In genomic region chr2:119155388-119155787, GRCm38 (mm10) we compare ENCODE assay signal across 8 mouse cellular contexts. TPM values are rescaled to one million over a fixed set of nuclear protein-coding genes. Genes with fewer than 3 reads are reported as not detected.
A peak's percentile ranks its signal among the peaks of the same experiment; 100 is the strongest.
DNase-seq lines count a peak whose midpoint lies in the region; ATAC-seq and TF ChIP-seq lines count a peak whose summit lies in the region.

No protein-coding gene starts in this region.

- peaks cover 12% of the 10 kb centered on the region for H3K79me2 ChIP-seq in MEL (ENCODE audit: control insufficient read depth, insufficient read depth, low read length, poor library complexity)

- peaks cover 3 to 6% of the 10 kb centered on the region in 2 experiments; a peak in 3 of 4 replicates for H3K4me1 ChIP-seq in MEL (ENCODE audit: control insufficient read depth in 1 of 2, insufficient read depth in 2 of 2, low read length in 2 of 2)
- H3K4me1 ChIP-seq in forebrain, postnatal 0 days (ENCODE audit: insufficient read depth) = 0 out of 2 replicates have a peak, but pooled peaks cover 6% of the 10 kb centered on the region
- peaks cover 19% of the 10 kb centered on the region for H3K4me1 ChIP-seq in midbrain, embryonic 12.5 days

- peak; percentile 94 to 96 for TF ChIP-seq EP300 in MEL (IDR thresholded peaks at IDR 0.05; ENCODE audit: low read depth in 1 of 2, low read length in 2 of 2)

- no peak overlapping the region for H3K27ac ChIP-seq in gastrocnemius, adult 2 months
- peak overlapping the region; percentile 81 for H3K27ac ChIP-seq in MEL (ENCODE audit: control insufficient read depth, low read depth, low read length)
- no peak overlapping the region for H3K27ac ChIP-seq in forebrain, postnatal 0 days (ENCODE audit: low read depth, low read length)
- H3K27ac ChIP-seq in midbrain, embryonic 12.5 days (replicated peaks) = no peak overlapping the region

- H3K4me2 ChIP-seq in forebrain, postnatal 0 days (ENCODE audit: low read depth) = peak overlapping the region; percentile 93; the same call in 1 of the 2 replicates
- peak overlapping the region; percentile 97 for H3K4me2 ChIP-seq in midbrain, embryonic 12.5 days (replicated peaks)

- TF ChIP-seq CTCF in gastrocnemius, adult 2 months (IDR thresholded peaks at IDR 0.05) = no peak
- TF ChIP-seq CTCF in MEL (IDR thresholded peaks at IDR 0.05 in 2 of 3, conservative IDR thresholded peaks at IDR 0.05 in 1 of 3; ENCODE audit: control insufficient read depth in 1 of 3, insufficient read depth in 1 of 3, low read depth in 2 of 3, low read length in 3 of 3, poor library complexity in 1 of 3, severe bottlenecking in 1 of 3) = no peak
- TF ChIP-seq CTCF in forebrain, postnatal 0 days (IDR thresholded peaks at IDR 0.05; ENCODE audit: low read depth) = no peak

- no peaks in the 10 kb centered on the region for H3K9me3 ChIP-seq in MEL (replicated peaks; ENCODE audit: insufficient read depth, low read length)
- no peaks in the 10 kb centered on the region for H3K9me3 ChIP-seq in forebrain, postnatal 0 days (ENCODE audit: low read length)
- H3K9me3 ChIP-seq in midbrain, embryonic 12.5 days = no peaks in the 10 kb centered on the region

- TF ChIP-seq RAD21 in MEL (IDR thresholded peaks at IDR 0.05; ENCODE audit: low read depth, low read length) = no peak

- H3K27me3 ChIP-seq in MEL (ENCODE audit: control insufficient read depth in 1 of 2, insufficient read depth in 2 of 2, low read length in 2 of 2) = no peaks in the 10 kb centered on the region
- no peaks in the 10 kb centered on the region for H3K27me3 ChIP-seq in forebrain, postnatal 0 days (ENCODE audit: insufficient read depth, low read length)
- no peaks in the 10 kb centered on the region for H3K27me3 ChIP-seq in midbrain, embryonic 12.5 days

- whole genome bisulfite sequencing in forebrain, postnatal 0 days = 84% methylated on average over 9 of the region's 9 CpGs
- 91% methylated on average over 9 of the region's 9 CpGs for WGBS in midbrain, embryonic 12.5 days

- no peak for DNase-seq in gastrocnemius, adult 2 months
- no peak for DNase-seq in gastrocnemius, postnatal 14 days
- DNase-seq in MEL (ENCODE audit: low read depth, low spot score) = peak; percentile 90
- no peak for DNase-seq in forebrain, postnatal 0 days
- no peak for DNase-seq in cerebellum, postnatal 25 days
- no peak for DNase-seq in adrenal gland, adult 8-10 months
- DNase-seq in testis, postnatal 14 days (ENCODE audit: low spot score) = no peak

- intact Hi-C loops in gastrocnemius, adult 2 months (cut with DNase I) = no loop called here
- intact Hi-C loops in gastrocnemius, postnatal 14 days (cut with DNase I; ENCODE audit: low total_unique reads) = no loop called here

- peak in 1 of 2 experiments; percentile 31; a peak in 1 of 4 replicates for TF ChIP-seq POLR2A in MEL (IDR thresholded peaks at IDR 0.05; ENCODE audit: control insufficient read depth in 1 of 2, insufficient read depth in 1 of 2, low read depth in 1 of 2, low read length in 2 of 2, poor library complexity in 1 of 2)

- no peak for ATAC-seq in forebrain, postnatal 0 days
- no peak for ATAC-seq in midbrain, embryonic 12.5 days (ENCODE audit: low FRiP score, low read depth)

- H3K36me3 ChIP-seq in MEL (ENCODE audit: control insufficient read depth in 1 of 2, insufficient read depth in 2 of 2, low read length in 2 of 2) = peaks cover 0 to 16% of the 10 kb centered on the region in 2 experiments; a peak in 3 of 4 replicates
- H3K36me3 ChIP-seq in forebrain, postnatal 0 days (ENCODE audit: insufficient read depth) = peaks cover 40% of the 10 kb centered on the region
- peaks cover 39% of the 10 kb centered on the region for H3K36me3 ChIP-seq in midbrain, embryonic 12.5 days

- H3K4me3 ChIP-seq in gastrocnemius, adult 2 months = peak overlapping the region; percentile 89
- peak overlapping the region; percentile 81 to 92 for H3K4me3 ChIP-seq in MEL (ENCODE audit: control insufficient read depth in 1 of 2, insufficient read depth in 1 of 2, low read depth in 2 of 2, low read length in 2 of 2)
- no peak overlapping the region for H3K4me3 ChIP-seq in forebrain, postnatal 0 days (ENCODE audit: low read depth, low read length)
- 0 out of 2 replicates have a peak overlapping the region, but pooled peaks have one; percentile 88 for H3K4me3 ChIP-seq in midbrain, embryonic 12.5 days

- peak overlapping the region; percentile 82 for H3K9ac ChIP-seq in MEL (ENCODE audit: control insufficient read depth, low read depth, low read length, poor library complexity, severe bottlenecking)
- no peak overlapping the region for H3K9ac ChIP-seq in forebrain, postnatal 0 days
- 0 out of 2 replicates have a peak overlapping the region, but pooled peaks have one; percentile 86 for H3K9ac ChIP-seq in midbrain, embryonic 12.5 days (replicated peaks)

TF ChIP-seq in MEL, 35 proteins besides CTCF, POLR2A, EP300 and RAD21 (continues in another document):
- TF ChIP-seq MYB (IDR thresholded peaks at IDR 0.05; ENCODE audit: low read depth, low read length) (0 out of 2 replicates have a peak, but pooled peaks have one; percentile 24), CHD1 (IDR thresholded peaks at IDR 0.05; ENCODE audit: low read depth, low read length) (no peak), UBTF (IDR thresholded peaks at IDR 0.05; ENCODE audit: borderline replicate concordance, insufficient read depth, low read depth, low read length) (no peak), KAT2A (conservative IDR thresholded peaks at IDR 0.05; ENCODE audit: low read depth, low read length) (no peak), GABPA (IDR thresholded peaks at IDR 0.05; ENCODE audit: low read depth, low read length) (no peak), TAL1 (IDR thresholded peaks at IDR 0.05; ENCODE audit: low read length) (peak; percentile 98), MYC (IDR thresholded peaks at IDR 0.05; ENCODE audit: low read depth, low read length) (peak; percentile 92), BHLHE40 (IDR thresholded peaks at IDR 0.05; ENCODE audit: borderline replicate concordance, low read depth, low read length) (peak; percentile 91), RCOR1 (IDR thresholded peaks at IDR 0.05; ENCODE audit: low read depth, low read length) (peak; percentile 85), E2F4 (IDR thresholded peaks at IDR 0.05; ENCODE audit: borderline replicate concordance, low read depth, low read length) (no peak)

RNA-seq across cellular contexts. Expression of gene Rmdn3, which starts 1.4 kb away (rescaled TPM):
- total RNA-seq in gastrocnemius, adult 2 months (2021) = 1 to 10 TPM; 5.6 to 5.8 TPM
- 1 to 10 TPM; 4.8 to 5.5 TPM for total RNA-seq in gastrocnemius, postnatal 14 days (2021)
- total RNA-seq in MEL (2012; rRNA removed) = 44.7 and 57.4 TPM in 2 replicates
- polyA plus RNA-seq in MEL (2012; ENCODE audit: insufficient read depth in 1 of 2, insufficient read length in 2 of 2, low read depth in 1 of 2, low replicate concordance in 2 of 2, missing spikeins in 1 of 2) = 10 to 100 TPM in 1 of 2 experiments, not detected in 1; 52.5 TPM
- 45.8 and 57.3 TPM in 2 replicates for total RNA-seq in forebrain, postnatal 0 days (2014; rRNA removed)
- 36.4 and 39.5 TPM in 2 replicates for polyA plus RNA-seq in forebrain, postnatal 0 days (2015; fragmentation: Nextera tagmentation; extraction: Ambion mirVana)
- polyA plus RNA-seq in midbrain, embryonic 12.5 days (2016; fragmentation: Nextera tagmentation; extraction: Ambion mirVana) = 43.8 and 47.5 TPM in 2 replicates
- total RNA-seq in adrenal gland, adult 8-10 months (2022) = 10 to 100 TPM; 47.8 to 60.9 (median 54.4) TPM

RNA-seq across cellular contexts. Expression of gene Gchfr, which starts 12.2 kb away (rescaled TPM):
- not detected for total RNA-seq in gastrocnemius, adult 2 months (2021)
- under 1 TPM in 1 of 2 experiments, not detected in 1; 0.57 TPM for total RNA-seq in gastrocnemius, postnatal 14 days (2021)
- not detected in 2 replicates for total RNA-seq in MEL (2012; rRNA removed)
- not detected for polyA plus RNA-seq in MEL (2012; ENCODE audit: insufficient read depth in 1 of 2, insufficient read length in 2 of 2, low read depth in 1 of 2, low replicate concordance in 2 of 2, missing spikeins in 1 of 2)
- total RNA-seq in forebrain, postnatal 0 days (2014; rRNA removed) = 0.38 TPM in 1 of 2 replicates, not detected in the other
- 1.5 and 1.9 TPM in 2 replicates for polyA plus RNA-seq in forebrain, postnatal 0 days (2015; fragmentation: Nextera tagmentation; extraction: Ambion mirVana)
- 2.7 and 3.3 TPM in 2 replicates for polyA plus RNA-seq in midbrain, embryonic 12.5 days (2016; fragmentation: Nextera tagmentation; extraction: Ambion mirVana)
- 10 to 100 TPM in 2 of 4 experiments, 1 to 10 TPM in 2; 9.3 to 13.7 (median 10.9) TPM for total RNA-seq in adrenal gland, adult 8-10 months (2022)

RNA-seq across cellular contexts. Expression of gene Gm14137, which starts 18.9 kb away (rescaled TPM):
- not detected for total RNA-seq in gastrocnemius, adult 2 months (2021)
- under 1 TPM in 1 of 2 experiments, not detected in 1; 0.06 TPM for total RNA-seq in gastrocnemius, postnatal 14 days (2021)
- total RNA-seq in MEL (2012; rRNA removed) = 0.07 TPM in 1 of 2 replicates, not detected in the other
- under 1 TPM in 1 of 2 experiments, not detected in 1; 0.71 TPM for polyA plus RNA-seq in MEL (2012; ENCODE audit: insufficient read depth in 1 of 2, insufficient read length in 2 of 2, low read depth in 1 of 2, low replicate concordance in 2 of 2, missing spikeins in 1 of 2)
- 0.08 TPM in 1 of 2 replicates, not detected in the other for total RNA-seq in forebrain, postnatal 0 days (2014; rRNA removed)
- polyA plus RNA-seq in forebrain, postnatal 0 days (2015; fragmentation: Nextera tagmentation; extraction: Ambion mirVana) = 0.09 and 0.28 TPM in 2 replicates
- 0.85 and 1.2 TPM in 2 replicates for polyA plus RNA-seq in midbrain, embryonic 12.5 days (2016; fragmentation: Nextera tagmentation; extraction: Ambion mirVana)
- total RNA-seq in adrenal gland, adult 8-10 months (2022) = under 1 TPM; 0.09 to 0.28 (median 0.24) TPM

RNA-seq across cellular contexts. Expression of gene Rad51, which starts 42.8 kb away (rescaled TPM):
- 1 to 10 TPM in 1 of 2 experiments, under 1 TPM in 1; 0.70 to 1.3 TPM for total RNA-seq in gastrocnemius, adult 2 months (2021)
- total RNA-seq in gastrocnemius, postnatal 14 days (2021) = 1 to 10 TPM; 2.6 to 3.1 TPM
- total RNA-seq in MEL (2012; rRNA removed) = 23.5 and 24.3 TPM in 2 replicates
- polyA plus RNA-seq in MEL (2012; ENCODE audit: insufficient read depth in 1 of 2, insufficient read length in 2 of 2, low read depth in 1 of 2, low replicate concordance in 2 of 2, missing spikeins in 1 of 2) = 10 to 100 TPM in 1 of 2 experiments, not detected in 1; 51.8 TPM
- 1.2 and 1.4 TPM in 2 replicates for total RNA-seq in forebrain, postnatal 0 days (2014; rRNA removed)
- polyA plus RNA-seq in forebrain, postnatal 0 days (2015; fragmentation: Nextera tagmentation; extraction: Ambion mirVana) = 6.3 and 8.4 TPM in 2 replicates
- polyA plus RNA-seq in midbrain, embryonic 12.5 days (2016; fragmentation: Nextera tagmentation; extraction: Ambion mirVana) = 46.3 and 51.3 TPM in 2 replicates
- 1 to 10 TPM; 1.1 to 2.2 (median 1.7) TPM for total RNA-seq in adrenal gland, adult 8-10 months (2022)

RNA-seq across cellular contexts. Expression of gene Zfyve19, which starts 53.0 kb away (rescaled TPM):
- total RNA-seq in gastrocnemius, adult 2 months (2021) = 10 to 100 TPM; 13.3 to 13.9 TPM
- total RNA-seq in gastrocnemius, postnatal 14 days (2021) = 10 to 100 TPM; 10.6 to 11.6 TPM
- 30.3 and 37.4 TPM in 2 replicates for total RNA-seq in MEL (2012; rRNA removed)
- 10 to 100 TPM in 1 of 2 experiments, not detected in 1; 52.5 TPM for polyA plus RNA-seq in MEL (2012; ENCODE audit: insufficient read depth in 1 of 2, insufficient read length in 2 of 2, low read depth in 1 of 2, low replicate concordance in 2 of 2, missing spikeins in 1 of 2)
- 37.4 and 38.6 TPM in 2 replicates for total RNA-seq in forebrain, postnatal 0 days (2014; rRNA removed)
- 58.3 and 62.5 TPM in 2 replicates for polyA plus RNA-seq in forebrain, postnatal 0 days (2015; fragmentation: Nextera tagmentation; extraction: Ambion mirVana)
- polyA plus RNA-seq in midbrain, embryonic 12.5 days (2016; fragmentation: Nextera tagmentation; extraction: Ambion mirVana) = 44.9 and 53.6 TPM in 2 replicates
- total RNA-seq in adrenal gland, adult 8-10 months (2022) = 10 to 100 TPM; 26.6 to 52.4 (median 38.3) TPM
